Mouse (Mus musculus) liver, embryonic 14.5 days (tissue): ENCODE measurements around the gene Smyd3. TPM values are rescaled to one million over a fixed set of nuclear protein-coding genes. Genes with fewer than 3 reads are reported as not detected.

Experiments
- ATAC-seq: fragments of 200-750 bp; cut with Nextera tagmentation; 2 replicates; pipeline ENCODE4 v1.8.0; 2017; ENCODE audit warnings: moderate number of reproducible peaks, mild to moderate bottlenecking, moderate library complexity; ENCODE audit not compliant: insufficient read depth
- DNase-seq, 3 experiments: peaks; one replicate each; pipeline ENCODE4 v3.0.0-alpha.2; 2012 to 2013; ENCODE audit warnings: low read depth in 3 of 3, low spot score in 3 of 3
- H3K27ac ChIP-seq: fragments of 300-500 bp; sonication (generic); 2 replicates; pipeline ENCODE4 v1.5.1; 2014; ENCODE audit warnings: moderate library complexity, mild to moderate bottlenecking, control low read depth, inconsistent platforms
- H3K27me3 ChIP-seq: fragments of 300-500 bp; sonication (generic); 2 replicates; pipeline ENCODE4 v1.6.1; 2014; ENCODE audit warnings: mild to moderate bottlenecking, low read length, moderate library complexity; ENCODE audit not compliant: control insufficient read depth, insufficient read depth
- H3K36me3 ChIP-seq: fragments of 300-500 bp; sonication (generic); replicated peaks from 2 replicates; pipeline ENCODE4 v1.6.1; 2014; ENCODE audit warnings: low read depth; ENCODE audit not compliant: control insufficient read depth, insufficient read depth
- H3K4me1 ChIP-seq, 2 experiments: fragments of 200-500 bp in 1 of 2; fragments of 300-500 bp in 1 of 2; sonication (generic) in 1 of 2; replicated peaks; 2 replicates each; pipeline ENCODE4 v1.6.1; 2012 to 2014; ENCODE audit warnings: antibody characterized with exemption in 1 of 2, inconsistent platforms in 1 of 2, low read length in 1 of 2; ENCODE audit not compliant: control insufficient read depth in 2 of 2, insufficient read depth in 2 of 2
- H3K4me2 ChIP-seq: fragments of 300-500 bp; sonication (generic); 2 replicates; pipeline ENCODE4 v1.6.1; 2014; ENCODE audit warnings: low read depth, mild to moderate bottlenecking, control low read depth, moderate library complexity
- H3K4me3 ChIP-seq, 2 experiments: fragments of 200-500 bp in 1 of 2; fragments of 300-500 bp in 1 of 2; sonication (generic) in 1 of 2; 2 replicates each; pipeline ENCODE4 v1.5.1; 2012 to 2014; ENCODE audit warnings: low read depth in 2 of 2, low read length in 2 of 2, mild to moderate bottlenecking in 2 of 2, control low read depth in 1 of 2, inconsistent platforms in 1 of 2, moderate library complexity in 1 of 2; ENCODE audit not compliant: insufficient read depth in 1 of 2
- H3K9ac ChIP-seq: fragments of 300-500 bp; sonication (generic); replicated peaks from 2 replicates; pipeline ENCODE4 v1.6.1; 2014; ENCODE audit warnings: mild to moderate bottlenecking, control low read depth, moderate library complexity
- H3K9me3 ChIP-seq: fragments of 300-500 bp; sonication (generic); 2 replicates; pipeline ENCODE4 v1.6.1; 2016; ENCODE audit warnings: low read length, mixed read lengths; ENCODE audit not compliant: control insufficient read depth
- CTCF ChIP-seq: IDR thresholded peaks from 2 replicates; pipeline ENCODE4 v1.5.1; 2016; ENCODE audit warnings: antibody characterized with exemption, low read depth, control low read depth
- EP300 ChIP-seq: IDR thresholded peaks from 2 replicates; pipeline ENCODE4 v1.6.1; 2016; ENCODE audit warnings: antibody characterized with exemption, low read depth
- whole genome bisulfite sequencing: fragments of 180-500 bp; shearing (Covaris S2); extraction: QIAGEN DNeasy Blood & Tissue Kit; methylation state at CpG from one replicate; pipeline ENCODE4 v1.1.7; 2014; ENCODE audit not compliant: insufficient replicate concordance; 5-methylcytosine and 5-hydroxymethylcytosine counted together
- polyA plus RNA-seq, 2 experiments: library from polyadenylated mRNA; depleted of rRNA in 1 of 2; stranded (reverse) in 1 of 2; unstranded in 1 of 2; fragments of >200 nt; fragmentation: Nextera tagmentation in 1 of 2; extraction: Ambion mirVana in 1 of 2; gene quantifications; 2 replicates each; pipeline versions ENCODE4 v1.2.1 to v1.2.3; 2012 to 2014

Gene Smyd3
- polyA plus RNA-seq, 2 experiments, result 2.6 to 6.6 TPM

GRCm38 (mm10) chr1:179238639-179239038 is 279.2 kb downstream of the Smyd3 start:
- H3K36me3 ChIP-seq, result no peaks in the 10 kb centered on the region
- no peaks in the 10 kb centered on the region for H3K27me3 ChIP-seq
- 81% methylated on average over 2 of the region's 2 CpGs for WGBS
- no peaks in the 10 kb centered on the region for H3K9me3 ChIP-seq
- TF ChIP-seq CTCF, result no peak
- TF ChIP-seq EP300, result no peak
- no peak overlapping the region for H3K27ac ChIP-seq
- H3K4me1 ChIP-seq, result peaks cover 0 to 7% of the 10 kb centered on the region in 2 experiments; a peak in 2 of 4 replicates
- H3K9ac ChIP-seq, result no peak overlapping the region
- DNase-seq (no peak), ATAC-seq (no peak)
- H3K4me2 ChIP-seq, result no peak overlapping the region
- H3K4me3 ChIP-seq, result no peak overlapping the region

DNA sequence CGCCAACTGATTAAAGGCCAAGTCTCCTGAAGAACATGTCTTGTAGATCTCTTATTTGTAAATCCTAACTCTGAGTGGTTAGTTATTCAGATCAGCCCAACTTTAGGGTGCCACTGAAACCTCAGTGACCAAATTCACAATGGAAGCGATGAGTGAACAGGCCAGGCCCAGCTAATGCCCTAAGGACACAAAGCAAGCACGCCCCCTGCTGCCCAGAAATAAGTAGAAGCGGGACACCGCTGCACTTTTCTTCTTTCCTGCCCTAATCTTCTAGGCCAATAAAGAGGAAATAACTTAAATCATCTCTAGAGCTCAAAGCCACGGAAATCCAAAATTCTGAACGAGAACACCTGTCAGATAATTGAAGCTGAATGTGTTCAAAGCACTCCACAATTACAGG is 279.9 kb downstream of the Smyd3 start:
- DNase-seq (no peak), ATAC-seq (no peak)
- TF ChIP-seq EP300 (no peak), CTCF (peak; percentile 56)
- no peak overlapping the region for H3K4me2 ChIP-seq
- H3K27me3 ChIP-seq, result no peaks in the 10 kb centered on the region
- H3K27ac ChIP-seq, result no peak overlapping the region
- H3K9me3 ChIP-seq, result no peaks in the 10 kb centered on the region
- WGBS, result 45% methylated on average over 7 of the region's 7 CpGs
- H3K4me1 ChIP-seq, result peaks cover 0 to 7% of the 10 kb centered on the region in 2 experiments; a peak in 2 of 4 replicates
- no peaks in the 10 kb centered on the region for H3K36me3 ChIP-seq
- no peak overlapping the region for H3K4me3 ChIP-seq
- H3K9ac ChIP-seq, result no peak overlapping the region

GRCm38 (mm10) chr1:179236217-179236840 is 281.5 kb downstream of the Smyd3 start:
- DNase-seq (no peak), ATAC-seq (peak; percentile 72)
- H3K27ac ChIP-seq, result no peak overlapping the region
- H3K9me3 ChIP-seq, result no peaks in the 10 kb centered on the region
- WGBS, result 67% methylated on average over 8 of the region's 8 CpGs
- H3K27me3 ChIP-seq, result no peaks in the 10 kb centered on the region
- H3K4me3 ChIP-seq, result no peak overlapping the region
- no peak overlapping the region for H3K9ac ChIP-seq
- no peaks in the 10 kb centered on the region for H3K36me3 ChIP-seq
- no peak for TF ChIP-seq EP300
- no peak for TF ChIP-seq CTCF
- H3K4me1 ChIP-seq, result peaks cover 0 to 12% of the 10 kb centered on the region in 2 experiments; a peak in 2 of 4 replicates
- H3K4me2 ChIP-seq, result no peak overlapping the region

- H3K36me3 ChIP-seq, result no peaks in the 10 kb centered on the region
- H3K4me1 ChIP-seq, result peaks cover 0 to 13% of the 10 kb centered on the region in 2 experiments; a peak in 2 of 4 replicates
- TF ChIP-seq CTCF (peak; percentile 77), EP300 (no peak)
- WGBS, result 44% methylated on average over 13 of the region's 13 CpGs
- H3K9me3 ChIP-seq, result no peaks in the 10 kb centered on the region
- H3K27ac ChIP-seq, result no peak overlapping the region
- peak; percentile 22 to 30 (median 29) for DNase-seq
- ATAC-seq, result 0 out of 2 replicates have a peak, but pooled peaks have one; percentile 19
- H3K4me3 ChIP-seq, result no peak overlapping the region
- H3K9ac ChIP-seq, result no peak overlapping the region
- no peaks in the 10 kb centered on the region for H3K27me3 ChIP-seq
- H3K4me2 ChIP-seq, result no peak overlapping the region
These were observed 285.8 kb downstream of the Smyd3 start for GRCm38 (mm10) chr1:179231777-179232661.

DNA sequence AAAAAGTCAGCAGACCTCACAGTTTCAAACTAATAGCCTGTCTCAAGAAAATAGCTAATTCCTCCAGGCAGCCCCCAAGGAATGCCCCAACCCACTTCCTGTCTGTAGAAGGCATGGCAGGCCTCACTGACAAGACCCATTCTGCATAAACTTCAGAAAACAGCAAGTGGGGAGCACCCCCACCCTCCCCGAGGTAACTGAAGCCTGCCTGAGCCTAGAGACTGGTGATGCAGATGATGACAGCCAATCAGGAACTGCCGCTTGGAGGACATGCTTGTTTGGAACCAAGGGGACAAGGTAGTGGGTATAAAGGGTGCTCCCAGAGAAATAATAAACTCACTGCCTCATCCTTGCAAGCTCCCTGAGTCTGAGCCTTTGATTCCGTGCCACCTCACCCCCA is 288.3 kb downstream of the Smyd3 start:
- no peaks in the 10 kb centered on the region for H3K9me3 ChIP-seq
- no peaks in the 10 kb centered on the region for H3K36me3 ChIP-seq
- no peak overlapping the region for H3K27ac ChIP-seq
- no peak for TF ChIP-seq CTCF
- TF ChIP-seq EP300, result no peak
- DNase-seq, result no peak
- no peak overlapping the region for H3K4me2 ChIP-seq
- WGBS, result 35% methylated on average over 3 of the region's 3 CpGs
- no peak overlapping the region for H3K4me3 ChIP-seq
- ATAC-seq, result no peak
- H3K27me3 ChIP-seq, result no peaks in the 10 kb centered on the region
- no peak overlapping the region for H3K9ac ChIP-seq
- H3K4me1 ChIP-seq, result peaks cover 0 to 6% of the 10 kb centered on the region in 2 experiments; a peak in 2 of 4 replicates
